12 mouse cellular contexts compared by ENCODE assay signal in the genomic region with DNA sequence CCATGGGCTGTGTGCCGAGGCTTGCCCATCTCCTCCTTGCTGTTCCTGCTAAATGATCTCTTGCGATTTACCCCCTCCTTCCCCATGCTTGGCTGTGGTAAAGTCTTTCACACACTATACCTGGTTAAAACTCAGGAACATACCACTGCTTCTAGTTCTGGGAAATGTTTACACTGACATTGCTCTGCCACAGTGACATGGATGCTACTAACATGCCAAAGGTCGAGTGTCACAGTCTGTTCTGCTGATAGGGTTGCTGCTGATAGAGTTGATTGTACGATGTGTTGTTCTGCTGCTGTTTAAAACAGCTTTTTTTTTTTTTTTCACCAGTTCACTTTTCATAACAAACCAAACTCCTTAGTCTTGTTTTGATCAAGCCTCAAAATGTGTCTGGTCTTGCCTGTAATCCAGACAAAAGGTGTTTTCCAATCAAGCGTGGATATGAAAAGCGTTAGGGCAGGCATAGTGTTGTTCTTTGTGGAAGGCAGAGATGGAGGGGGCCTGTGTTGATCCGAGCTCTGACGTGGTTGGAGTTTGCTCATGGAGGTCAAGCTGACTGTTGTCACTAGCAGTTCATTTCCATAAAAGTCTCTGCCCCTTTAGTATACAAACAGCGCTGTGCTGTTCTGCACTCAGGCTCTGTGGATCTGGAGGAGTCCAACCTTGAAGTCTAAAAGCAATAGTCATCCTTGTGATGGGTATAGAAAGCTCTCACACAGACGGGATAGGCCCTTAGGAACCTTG. TPM values are rescaled to one million over a fixed set of nuclear protein-coding genes. Genes with fewer than 3 reads are reported as not detected.
DNase-seq lines count a peak whose midpoint lies in the region; ATAC-seq and TF ChIP-seq lines count a peak whose summit lies in the region.
"Had no signal": no experiment of that assay in that cellular context is flagged by ENCODE, and none has a peak within 500 bp of the region (broad histone marks: within the 10 kb centered on the region; RNA-seq: fewer than 3 reads in every experiment).

No protein-coding gene starts in this region.

- WGBS in hindbrain, embryonic 11.5 days, result 68% methylated on average over 10 of the region's 10 CpGs
- 73% methylated on average over 10 of the region's 10 CpGs for WGBS in hindbrain, embryonic 10.5 days
- 41% methylated on average over 10 of the region's 10 CpGs for WGBS in lung, embryonic 14.5 days
- 63% methylated on average over 10 of the region's 10 CpGs for WGBS in lung, adult 2 months
- WGBS in lung, embryonic 15.5 days, result 41% methylated on average over 10 of the region's 10 CpGs

- no peak overlapping the region for H3K4me2 ChIP-seq in hindbrain, embryonic 11.5 days (replicated peaks; ENCODE audit: low read depth, low read length)
- H3K4me2 ChIP-seq in lung, embryonic 14.5 days, result no peak overlapping the region
- no peak overlapping the region for H3K4me2 ChIP-seq in lung, embryonic 15.5 days
- H3K4me2 ChIP-seq: embryonic facial prominence, embryonic 12.5 days; limb, embryonic 15.5 days had no signal

- 0 out of 2 replicates have a peak, but pooled peaks cover 2% of the 10 kb centered on the region for H3K4me1 ChIP-seq in hindbrain, embryonic 11.5 days (replicated peaks; ENCODE audit: control insufficient read depth, insufficient read depth, low read length)
- H3K4me1 ChIP-seq in hindbrain, embryonic 10.5 days (replicated peaks), result no peaks in the 10 kb centered on the region
- 0 out of 2 replicates have a peak, but pooled peaks cover 2% of the 10 kb centered on the region for H3K4me1 ChIP-seq in lung, embryonic 14.5 days (ENCODE audit: insufficient read depth)
- H3K4me1 ChIP-seq in lung, adult 2 months (ENCODE audit: control insufficient read depth, insufficient read depth, low read length), result no peaks in the 10 kb centered on the region
- H3K4me1 ChIP-seq in lung, embryonic 15.5 days, result 0 out of 2 replicates have a peak, but pooled peaks cover 2% of the 10 kb centered on the region
- H3K4me1 ChIP-seq: embryonic facial prominence, embryonic 12.5 days; limb, embryonic 15.5 days had no signal

- no peaks in the 10 kb centered on the region for H3K27me3 ChIP-seq in hindbrain, embryonic 11.5 days (ENCODE audit: control insufficient read depth, insufficient read depth, low read length)
- no peaks in the 10 kb centered on the region for H3K27me3 ChIP-seq in hindbrain, embryonic 10.5 days (ENCODE audit: insufficient read depth, poor library complexity, severe bottlenecking)
- no peaks in the 10 kb centered on the region for H3K27me3 ChIP-seq in lung, embryonic 14.5 days (ENCODE audit: insufficient read depth, low read length)
- 0 out of 2 replicates have a peak, but pooled peaks cover 5% of the 10 kb centered on the region for H3K27me3 ChIP-seq in lung, embryonic 15.5 days
- H3K27me3 ChIP-seq: embryonic facial prominence, embryonic 12.5 days; limb, embryonic 15.5 days had no signal

- no peaks in the 10 kb centered on the region for H3K9me3 ChIP-seq in hindbrain, embryonic 11.5 days (ENCODE audit: control insufficient read depth, low read length)
- no peaks in the 10 kb centered on the region for H3K9me3 ChIP-seq in hindbrain, embryonic 10.5 days
- no peaks in the 10 kb centered on the region for H3K9me3 ChIP-seq in lung, embryonic 14.5 days (ENCODE audit: low read depth, low read length)
- no peaks in the 10 kb centered on the region for H3K9me3 ChIP-seq in lung, embryonic 15.5 days
- H3K9me3 ChIP-seq: embryonic facial prominence, embryonic 12.5 days; limb, embryonic 15.5 days had no signal

- DNase-seq in hindbrain, embryonic 11.5 days (ENCODE audit: low spot score), result no peak
- no peak for DNase-seq in hindbrain, embryonic 10.5 days (ENCODE audit: low spot score)
- DNase-seq in lung, embryonic 14.5 days, result peak; percentile 93
- DNase-seq in lung, adult 2 months, result no peak
- DNase-seq in lung, postnatal 25 days (ENCODE audit: low spot score), result peak; percentile 43
- no peak for DNase-seq in cerebellum, adult 9-11 months
- DNase-seq in cerebellum, adult 8-10 months, result no peak

- TF ChIP-seq POLR2A in lung, adult 2 months (IDR thresholded peaks at IDR 0.05; ENCODE audit: borderline replicate concordance, extremely low read depth, low read depth, low read length), result no peak

- H3K4me3 ChIP-seq in hindbrain, embryonic 11.5 days (ENCODE audit: low read depth, low read length), result no peak overlapping the region
- no peak overlapping the region for H3K4me3 ChIP-seq in hindbrain, embryonic 10.5 days
- no peak overlapping the region for H3K4me3 ChIP-seq in lung, embryonic 14.5 days (ENCODE audit: low read depth, low read length)
- H3K4me3 ChIP-seq in lung, adult 2 months (replicated peaks; ENCODE audit: extremely low read depth, low read depth, low read length), result no peak overlapping the region
- no peak overlapping the region for H3K4me3 ChIP-seq in lung, embryonic 15.5 days
- H3K4me3 ChIP-seq: embryonic facial prominence, embryonic 12.5 days; erythroblast, embryonic 14.5 days; limb, embryonic 15.5 days had no signal

- no peak for TF ChIP-seq CTCF in lung, embryonic 14.5 days (IDR thresholded peaks at IDR 0.05; ENCODE audit: low read depth)
- TF ChIP-seq CTCF in lung, adult 2 months (IDR thresholded peaks at IDR 0.05; ENCODE audit: insufficient read depth, low read length), result no peak

- no peak overlapping the region for H3K27ac ChIP-seq in hindbrain, embryonic 11.5 days (ENCODE audit: low read depth, low read length)
- H3K27ac ChIP-seq in hindbrain, embryonic 10.5 days, result no peak overlapping the region
- peak overlapping the region; percentile 44 for H3K27ac ChIP-seq in lung, embryonic 14.5 days (ENCODE audit: low read depth)
- peak overlapping the region; percentile 49 for H3K27ac ChIP-seq in lung, embryonic 15.5 days
- H3K27ac ChIP-seq: embryonic facial prominence, embryonic 12.5 days; limb, embryonic 15.5 days had no signal

- H3K36me3 ChIP-seq in hindbrain, embryonic 11.5 days (ENCODE audit: control insufficient read depth, insufficient read depth, low read length), result no peaks in the 10 kb centered on the region
- H3K36me3 ChIP-seq in hindbrain, embryonic 10.5 days, result no peaks in the 10 kb centered on the region
- no peaks in the 10 kb centered on the region for H3K36me3 ChIP-seq in lung, embryonic 14.5 days (ENCODE audit: insufficient read depth)
- no peaks in the 10 kb centered on the region for H3K36me3 ChIP-seq in lung, embryonic 15.5 days
- H3K36me3 ChIP-seq: embryonic facial prominence, embryonic 12.5 days; limb, embryonic 15.5 days had no signal

- ATAC-seq in hindbrain, embryonic 11.5 days (ENCODE audit: low FRiP score), result peak; percentile 17; the same call in 1 of the 2 replicates
- ATAC-seq in lung, embryonic 14.5 days (ENCODE audit: insufficient read depth), result peak; percentile 97
- ATAC-seq in lung, embryonic 15.5 days (ENCODE audit: borderline replicate concordance, extremely low read depth, low FRiP score, low TSS enrichment), result peak; percentile 97
- ATAC-seq: midbrain, embryonic 16.5 days had no signal

- H3K9ac ChIP-seq in hindbrain, embryonic 11.5 days (ENCODE audit: low read depth, low read length), result 0 out of 2 replicates have a peak overlapping the region, but pooled peaks have one; percentile 15
- no peak overlapping the region for H3K9ac ChIP-seq in lung, embryonic 14.5 days
- no peak overlapping the region for H3K9ac ChIP-seq in lung, embryonic 15.5 days
- H3K9ac ChIP-seq: embryonic facial prominence, embryonic 12.5 days; limb, embryonic 15.5 days had no signal

RNA-seq across cellular contexts. Expression of gene Rxylt1, which starts 8.9 kb away (rescaled TPM):
- 42.5 and 43.1 TPM in 2 replicates for polyA plus RNA-seq in hindbrain, embryonic 11.5 days (2014; fragmentation: Nextera tagmentation; extraction: Ambion mirVana)
- polyA plus RNA-seq in hindbrain, embryonic 10.5 days (2016; fragmentation: Nextera tagmentation; extraction: Ambion mirVana), result 31.8 and 37.9 TPM in 2 replicates
- 54.0 and 61.0 TPM in 2 replicates for polyA plus RNA-seq in lung, embryonic 14.5 days (2014; fragmentation: Nextera tagmentation; extraction: Ambion mirVana)
- polyA plus RNA-seq in lung, adult 2 months (2012; rRNA removed), result 3.7 and 4.9 TPM in 2 replicates
- polyA plus RNA-seq in lung, embryonic 15.5 days (2015; fragmentation: Nextera tagmentation; extraction: Ambion mirVana), result 46.0 and 48.3 TPM in 2 replicates

RNA-seq across cellular contexts. Expression of gene Srgap1, which starts 58.9 kb away (rescaled TPM):
- 15.8 and 26.5 TPM in 2 replicates for polyA plus RNA-seq in hindbrain, embryonic 11.5 days (2014; fragmentation: Nextera tagmentation; extraction: Ambion mirVana)
- polyA plus RNA-seq in hindbrain, embryonic 10.5 days (2016; fragmentation: Nextera tagmentation; extraction: Ambion mirVana), result 10.7 and 17.8 TPM in 2 replicates
- 12.0 and 12.7 TPM in 2 replicates for polyA plus RNA-seq in lung, embryonic 14.5 days (2014; fragmentation: Nextera tagmentation; extraction: Ambion mirVana)
- 5.6 and 6.8 TPM in 2 replicates for polyA plus RNA-seq in lung, adult 2 months (2012; rRNA removed)
- polyA plus RNA-seq in lung, embryonic 15.5 days (2015; fragmentation: Nextera tagmentation; extraction: Ambion mirVana), result 9.7 and 10.7 TPM in 2 replicates

Comparison
In these comparisons a context has a peak if more than half of its experiments do, and no peak if none do; other contexts are left out.
1. DNase-seq: peak in lung, embryonic 14.5 days (single experiment) and lung, postnatal 25 days (single experiment); none in hindbrain, embryonic 11.5 days (single experiment), hindbrain, embryonic 10.5 days (single experiment), lung, adult 2 months (single experiment), cerebellum, adult 9-11 months (single experiment) and cerebellum, adult 8-10 months (single experiment).
2. ATAC-seq: peak in every context shown above with its lines; median percentile 97 in lung, embryonic 14.5 days; 97 in lung, embryonic 15.5 days; 17 in hindbrain, embryonic 11.5 days.
3. H3K27ac ChIP-seq: peak in lung, embryonic 14.5 days (single experiment) and lung, embryonic 15.5 days (single experiment); none in hindbrain, embryonic 11.5 days (single experiment) and hindbrain, embryonic 10.5 days (single experiment).